Mouse (Mus musculus) erythroblast, adult 5-6 weeks (primary cell): ENCODE results near the gene 4921536K21Rik. TPM values are rescaled to one million over a fixed set of nuclear protein-coding genes. Genes with fewer than 3 reads are reported as not detected.
"Not testable (repeated sequence)": the region's sequence is repeated elsewhere in the genome, so short reads cannot be mapped to it uniquely, and the experiment has no call there.

Experiments used
- ATAC-seq: replicated peaks from 2 replicates; pipeline ENCODE4 v1.8.0; 2016; ENCODE audit warnings: moderate number of reproducible peaks, mild to moderate bottlenecking, moderate TSS enrichment, inconsistent platforms; ENCODE audit not compliant: poor library complexity, low FRiP score, severe bottlenecking
- total RNA-seq, 2 experiments: library from RNA; stranded (forward) in 1 of 2; stranded (reverse) in 1 of 2; fragments of 150-400 nt in 1 of 2; fragments of 200-764, 138-1000 nt in 1 of 2; gene quantifications; 2 replicates each; pipeline versions ENCODE4 v1.2.3 to v1.2.4; 2015 to 2017; ENCODE audit warnings: low replicate concordance in 2 of 2

4921536K21Rik gene
- total RNA-seq, 2 experiments from 2014 or later: not detected

- ATAC-seq: no peak
Observed at GRCm38 (mm10) chr11:3912100-3912874, 17.4 kb upstream of the 4921536K21Rik start.

- ATAC-seq: not testable (repeated sequence)
Observed at GRCm38 (mm10) chr11:3911440-3911839, 16.5 kb upstream of the 4921536K21Rik start.

GRCm38 (mm10) chr11:3910513-3911310 is 15.8 kb upstream of the 4921536K21Rik start:
- no peak for ATAC-seq

- ATAC-seq: no peak
Observed at GRCm38 (mm10) chr11:3909236-3909635, 14.3 kb upstream of the 4921536K21Rik start.

- no peak for ATAC-seq
Observed at GRCm38 (mm10) chr11:3905446-3905845, 10.5 kb upstream of the 4921536K21Rik start.

GRCm38 (mm10) chr11:3904673-3905072 is 9.8 kb upstream of the 4921536K21Rik start:
- no peak for ATAC-seq

GRCm38 (mm10) chr11:3903046-3903445 is 8.1 kb upstream of the 4921536K21Rik start:
- no peak for ATAC-seq

- ATAC-seq: no peak
Observed at GRCm38 (mm10) chr11:3902516-3902915, 7.6 kb upstream of the 4921536K21Rik start.

- no peak for ATAC-seq
Observed at GRCm38 (mm10) chr11:3900296-3900695, 5.4 kb upstream of the 4921536K21Rik start.

- no peak for ATAC-seq
Observed at GRCm38 (mm10) chr11:3895933-3896332, 1.0 kb upstream of the 4921536K21Rik start.

- no peak for ATAC-seq
Observed at GRCm38 (mm10) chr11:3895458-3895857, 560 bp upstream of the 4921536K21Rik start.

- ATAC-seq: no peak
Observed at GRCm38 (mm10) chr11:3893970-3894369, 928 bp downstream of the 4921536K21Rik start.

GRCm38 (mm10) chr11:3887331-3887730 is 7.6 kb downstream of the 4921536K21Rik start:
- ATAC-seq: peak; percentile 52; the same call in 1 of the 2 replicates

GRCm38 (mm10) chr11:3883711-3884110 is 11.2 kb downstream of the 4921536K21Rik start:
- ATAC-seq: no peak

GRCm38 (mm10) chr11:3879836-3880235 is 15.1 kb downstream of the 4921536K21Rik start:
- ATAC-seq: peak; percentile 79; the same call in 1 of the 2 replicates

- 0 out of 2 replicates have a peak, but pooled peaks have one; percentile 15 for ATAC-seq
Observed at GRCm38 (mm10) chr11:3878660-3879059, 16.2 kb downstream of the 4921536K21Rik start.

GRCm38 (mm10) chr11:3876419-3876818 is 18.5 kb downstream of the 4921536K21Rik start:
- ATAC-seq: no peak

GRCm38 (mm10) chr11:3864343-3864742 is 30.6 kb downstream of the 4921536K21Rik start:
- no peak for ATAC-seq

- ATAC-seq: peak; percentile 62; the same call in 1 of the 2 replicates
Observed at GRCm38 (mm10) chr11:3863454-3864112, 31.3 kb downstream of the 4921536K21Rik start, which contains the start of gene Osbp2. Gene Osbp2 (minus strand): TSS chr11:3863903.
